Mouse (Mus musculus) urinary bladder, postnatal 4 days (tissue): Measurements from ENCODE around the gene Psme3.
"Not testable (repeated sequence)": the region's sequence is repeated elsewhere in the genome, so short reads cannot be mapped to it uniquely, and the experiment has no call there.

Experiments used
- DNase-seq, 2 experiments: peaks; one replicate each; pipeline ENCODE4 v3.0.0; 2021 to 2022; ENCODE audit warnings: low spot score in 2 of 2

Psme3 gene

DNA sequence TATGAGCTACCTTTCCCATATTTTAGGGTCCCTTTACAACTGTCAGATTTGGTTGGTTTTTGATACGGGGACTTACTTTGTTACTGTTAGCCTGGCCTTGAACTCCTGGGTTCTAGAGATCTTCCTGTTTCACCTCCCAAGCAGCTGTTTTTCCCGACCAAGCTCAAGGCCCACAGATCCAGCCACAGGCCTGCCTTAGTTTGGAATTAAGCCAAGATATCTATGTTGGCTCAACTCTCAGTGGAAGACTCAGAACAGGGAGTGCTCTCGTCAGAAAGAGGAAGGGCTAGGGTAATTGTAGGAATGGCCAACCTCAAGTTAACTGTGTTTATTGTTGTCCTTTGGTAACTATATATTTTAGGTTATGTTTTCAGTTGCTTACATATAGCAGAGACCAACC is 3.9 kb upstream of the Psme3 start:
- no peak for DNase-seq

- DNase-seq: no peak
Observed at GRCm38 (mm10) chr11:101314567-101314966, 1.4 kb upstream of the Psme3 start.

- DNase-seq: no peak
Observed at GRCm38 (mm10) chr11:101315082-101315650, 847 bp upstream of the Psme3 start.

GRCm38 (mm10) chr11:101316501-101316917 is 496 bp downstream of the Psme3 start:
- DNase-seq: no peak

- DNase-seq: peak in 1 of 2 experiments; percentile 49
Observed at GRCm38 (mm10) chr11:101323609-101324008, 7.6 kb downstream of the Psme3 start.

- DNase-seq: no peak
Observed at GRCm38 (mm10) chr11:101324763-101325162, 8.8 kb downstream of the Psme3 start, which contains the start of gene Aoc2. Gene Aoc2, plus strand, starts transcription at chr11:101325063.

DNA sequence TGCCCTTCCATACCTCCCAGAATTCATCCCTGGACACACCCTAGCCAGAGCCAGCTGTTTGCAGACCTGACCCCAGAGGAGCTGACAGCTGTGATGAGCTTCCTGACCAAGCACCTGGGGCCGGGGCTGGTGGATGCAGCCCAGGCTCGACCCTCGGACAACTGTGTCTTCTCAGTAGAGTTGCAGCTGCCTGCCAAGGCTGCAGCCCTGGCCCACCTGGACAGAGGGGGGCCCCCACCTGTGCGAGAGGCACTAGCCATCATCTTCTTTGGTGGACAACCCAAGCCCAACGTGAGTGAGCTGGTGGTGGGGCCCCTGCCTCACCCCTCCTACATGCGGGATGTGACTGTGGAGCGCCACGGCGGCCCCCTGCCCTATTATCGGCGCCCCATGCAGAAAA is 9.2 kb downstream of the Psme3 start:
- not testable (repeated sequence) for DNase-seq

- no peak for DNase-seq
Observed at GRCm38 (mm10) chr11:101326147-101326546, 10.1 kb downstream of the Psme3 start.

- DNase-seq: no peak
Observed at GRCm38 (mm10) chr11:101327311-101327710, 11.3 kb downstream of the Psme3 start.

DNA sequence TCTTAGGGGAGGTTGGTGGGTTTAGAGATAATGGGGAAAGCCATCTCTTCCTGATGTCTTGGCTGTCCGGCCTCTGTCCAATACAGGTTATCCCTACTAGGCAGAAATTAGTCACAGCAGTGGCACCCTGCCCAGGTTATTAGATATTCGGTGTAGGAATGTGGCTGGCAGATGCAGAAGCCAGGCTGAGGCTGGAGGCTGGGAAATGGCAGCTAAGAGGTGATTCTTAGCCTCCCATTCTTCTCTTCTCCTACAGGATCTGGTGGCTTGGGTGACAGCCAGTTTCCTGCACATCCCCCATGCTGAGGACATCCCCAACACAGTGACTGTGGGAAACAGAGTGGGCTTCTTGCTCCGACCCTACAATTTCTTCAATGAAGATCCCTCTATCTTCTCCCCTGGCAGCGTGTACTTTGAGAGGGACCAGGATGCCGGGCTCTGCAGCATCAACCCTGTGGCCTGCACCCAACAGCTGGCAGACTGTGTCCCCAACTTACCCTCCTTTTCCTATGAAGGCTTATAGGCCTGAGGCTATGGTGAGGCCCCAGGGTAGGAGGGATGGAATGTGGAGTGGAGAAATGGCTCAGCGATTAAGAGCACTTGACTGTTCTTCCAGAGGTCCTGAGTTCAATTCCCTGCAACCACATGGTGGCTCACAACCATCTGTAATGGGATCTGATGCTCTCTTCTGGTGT is 13.1 kb downstream of the Psme3 start:
- no peak for DNase-seq

- DNase-seq: peak in 1 of 2 experiments; percentile 44
Observed at GRCm38 (mm10) chr11:101330371-101330924, 14.4 kb downstream of the Psme3 start, which contains the start of gene Aoc3. Gene Aoc3, plus strand, starts transcription at chr11:101330605.

- not testable (repeated sequence) for DNase-seq
Observed at GRCm38 (mm10) chr11:101330961-101331360, 14.9 kb downstream of the Psme3 start.

GRCm38 (mm10) chr11:101332537-101332936 is 16.5 kb downstream of the Psme3 start:
- DNase-seq: no peak

DNA sequence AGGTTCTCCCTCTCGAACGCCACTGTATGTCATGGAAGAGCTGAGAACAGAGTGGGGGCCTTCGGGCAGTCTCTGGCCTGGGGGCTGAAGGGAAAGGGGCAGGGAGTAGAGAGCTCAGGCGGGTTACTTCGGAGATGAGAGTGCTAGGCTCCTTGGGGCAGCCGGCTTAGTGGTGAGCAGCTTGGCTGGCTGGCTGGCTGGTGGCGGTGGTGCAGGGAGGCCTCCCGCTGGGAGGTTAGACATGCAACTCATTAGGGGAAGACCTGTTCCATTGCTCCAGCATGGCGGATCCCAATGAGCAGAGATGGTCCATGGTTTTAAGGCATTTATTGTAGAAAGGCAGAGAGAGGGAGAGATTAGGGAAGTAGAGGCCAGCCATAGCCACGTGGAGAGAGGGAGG is 18.0 kb downstream of the Psme3 start:
- no peak for DNase-seq

DNA sequence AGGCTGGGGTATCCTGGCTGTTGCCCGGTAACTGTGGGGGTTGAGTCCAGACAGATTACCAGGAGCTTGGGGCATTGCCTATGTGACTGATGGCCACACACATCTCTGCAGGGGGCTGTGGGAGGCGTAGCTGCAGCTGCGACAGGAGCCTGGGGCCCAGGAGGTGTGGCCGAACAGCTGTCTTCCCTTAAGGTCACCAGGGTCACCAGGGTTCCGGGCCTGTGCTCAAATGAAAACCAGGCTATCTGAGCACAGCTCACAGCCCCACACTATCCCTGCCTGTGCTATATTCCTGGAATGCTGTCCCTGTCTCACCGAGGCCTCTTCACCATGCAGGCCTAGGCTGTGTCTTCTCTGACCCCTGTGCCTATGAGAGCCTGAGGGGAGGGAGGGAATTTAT is 18.5 kb downstream of the Psme3 start:
- DNase-seq: no peak

DNA sequence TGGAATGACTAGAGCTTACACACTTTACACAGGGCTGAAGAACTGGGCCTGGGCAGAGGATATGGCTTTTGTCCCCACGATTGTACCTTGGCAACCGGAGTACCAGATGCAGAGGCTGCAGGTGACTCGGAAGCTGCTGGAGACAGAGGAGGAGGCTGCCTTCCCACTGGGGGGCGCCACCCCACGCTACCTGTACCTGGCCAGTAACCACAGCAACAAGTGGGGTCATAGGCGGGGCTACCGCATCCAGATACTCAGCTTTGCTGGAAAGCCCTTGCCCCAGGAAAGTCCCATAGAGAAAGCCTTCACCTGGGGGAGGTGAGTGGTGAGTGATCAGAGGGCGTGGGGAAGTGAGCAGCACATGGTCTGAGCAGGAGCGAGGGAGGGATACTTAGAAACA is 19.7 kb downstream of the Psme3 start:
- DNase-seq: no peak

DNA sequence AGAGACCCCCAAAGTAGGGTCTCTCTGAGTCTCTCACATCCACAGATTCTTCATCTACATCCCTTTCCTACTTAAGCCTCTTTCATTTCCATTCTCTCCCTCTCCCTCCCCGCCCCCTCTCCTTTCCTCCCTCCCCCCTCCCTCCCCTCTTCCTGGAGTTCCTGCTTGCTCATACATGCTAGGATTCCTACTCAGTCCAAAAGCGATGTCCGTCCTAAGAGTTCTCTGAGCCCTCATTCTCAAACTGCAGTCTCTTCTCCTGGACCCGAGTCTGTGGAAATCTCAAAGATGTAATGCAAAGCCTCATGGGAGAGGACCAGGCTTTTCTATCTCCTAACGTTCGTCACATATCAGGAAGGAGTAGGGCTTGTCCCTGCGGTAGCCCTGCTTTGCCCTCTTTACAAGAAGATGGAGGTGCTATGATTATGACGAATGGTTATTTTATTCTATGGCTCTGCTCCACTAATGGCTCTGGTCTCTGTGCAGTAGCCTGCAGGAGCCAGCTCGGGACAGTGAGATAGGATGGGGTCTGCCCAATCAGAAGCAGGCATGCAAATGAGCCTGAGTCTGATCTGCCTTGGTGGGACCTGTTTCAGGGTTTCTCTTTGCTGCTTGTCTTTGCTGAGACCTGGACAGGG is 22.2 kb downstream of the Psme3 start:
- DNase-seq: no peak

- DNase-seq: no peak
Observed at GRCm38 (mm10) chr11:101347083-101347775, 31.2 kb downstream of the Psme3 start.

DNA sequence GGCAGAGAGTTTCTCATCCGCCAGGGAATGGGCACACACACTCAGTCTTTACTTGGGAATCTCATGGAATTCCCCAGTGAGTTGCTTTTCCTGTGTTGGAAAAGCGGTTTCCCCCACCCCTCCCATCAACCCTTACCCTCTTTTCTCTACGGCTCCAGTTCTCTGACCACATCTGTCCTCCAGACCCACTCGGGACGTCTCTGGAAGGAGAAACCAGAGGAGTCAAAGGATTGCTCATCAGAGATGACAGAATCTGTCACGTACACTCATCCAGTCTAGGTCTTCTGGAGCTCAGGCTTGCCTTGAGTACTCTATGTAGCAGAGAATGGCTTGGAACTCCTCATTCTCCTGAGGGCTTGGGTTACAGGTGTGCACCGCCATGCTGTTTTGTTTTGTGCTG is 32.8 kb downstream of the Psme3 start:
- no peak for DNase-seq

- DNase-seq: no peak
Observed at GRCm38 (mm10) chr11:101349216-101349615, 33.2 kb downstream of the Psme3 start.

DNA sequence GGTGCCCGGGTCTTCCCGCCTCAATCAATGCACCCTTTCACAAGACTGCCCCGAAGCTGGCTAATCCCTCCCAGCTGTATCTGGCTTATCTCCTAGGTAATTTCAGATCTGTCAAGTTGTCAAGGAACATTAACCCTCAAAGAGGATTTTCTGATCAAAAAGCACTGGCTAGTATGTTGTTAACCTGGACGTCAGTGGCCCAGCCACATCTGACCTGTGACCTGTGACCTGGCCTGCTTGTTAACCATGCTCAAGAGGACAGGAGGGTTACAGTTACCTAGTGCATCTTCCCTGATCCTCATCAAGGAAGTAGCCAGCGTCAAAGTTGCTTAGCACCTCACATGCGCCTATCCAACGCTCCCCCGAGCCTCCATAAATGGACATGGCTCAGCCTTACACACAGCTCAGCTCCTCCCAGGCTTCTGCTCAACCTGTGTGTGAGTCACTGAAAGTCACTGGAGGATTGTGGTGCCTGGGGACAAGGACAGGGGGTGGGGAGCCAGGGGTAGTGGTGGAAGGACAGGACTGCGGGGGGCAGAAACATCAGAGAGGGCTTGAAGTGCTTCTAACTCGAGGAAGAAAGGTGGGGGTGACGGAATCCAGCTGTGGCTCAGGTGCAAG is 35.2 kb downstream of the Psme3 start:
- DNase-seq: no peak

- no peak for DNase-seq
Observed at GRCm38 (mm10) chr11:101351721-101352111, 35.7 kb downstream of the Psme3 start.
